Mouse (Mus musculus) G1E (cell line): ENCODE measurements at regions not wholly inside any gene's neighbourhood (a gene's known extent, or its start where the extent isn't known, plus 50 kb on each side); places are given as distances from the start of the nearest gene placed in this dataset.

Experiments used
- ATAC-seq: 2 replicates; pipeline ENCODE4 v1.8.0; 2016; ENCODE audit warnings: mild to moderate bottlenecking; ENCODE audit not compliant: insufficient number of reproducible peaks, poor library complexity, low FRiP score, severe bottlenecking; ENCODE audit errors: extremely low read depth
- DNase-seq: peaks from one replicate; pipeline ENCODE4 v3.0.0; 2012; ENCODE audit warnings: low spot score
- H3K27me3 ChIP-seq: 2 replicates; pipeline ENCODE4 v1.6.1; 2012; ENCODE audit warnings: mild to moderate bottlenecking, low read length, inconsistent platforms; ENCODE audit not compliant: insufficient read depth
- H3K36me3 ChIP-seq: replicated peaks from 2 replicates; pipeline ENCODE3; 2012; ENCODE audit warnings: mild to moderate bottlenecking, inconsistent platforms
- H3K4me1 ChIP-seq: 2 replicates; pipeline ENCODE4 v1.6.1; 2012; ENCODE audit warnings: low read depth, low read length, inconsistent platforms, mixed read lengths; ENCODE audit not compliant: insufficient read depth
- H3K4me3 ChIP-seq: 2 replicates; pipeline ENCODE4 v1.5.1; 2012; ENCODE audit warnings: low read depth, mild to moderate bottlenecking, inconsistent platforms, low read length, moderate library complexity, mixed read lengths
- H3K9me3 ChIP-seq: replicated peaks from 2 replicates; pipeline ENCODE4 v1.6.1; 2012; ENCODE audit warnings: inconsistent platforms
- CTCF ChIP-seq: IDR thresholded peaks from 2 replicates; pipeline ENCODE4 v1.5.1; 2012; ENCODE audit warnings: low read depth, low read length, inconsistent platforms, mixed read lengths
- GATA1 ChIP-seq: IDR thresholded peaks from 2 replicates; pipeline ENCODE4 v1.6.1; 2012; ENCODE audit warnings: borderline replicate concordance, low read length, inconsistent platforms, mixed read lengths
- GATA2 ChIP-seq: IDR thresholded peaks from 2 replicates; pipeline ENCODE4 v1.6.1; 2012; ENCODE audit warnings: low read depth, low read length, inconsistent platforms, borderline replicate concordance
- POLR2AphosphoS5 ChIP-seq: IDR thresholded peaks from 2 replicates; pipeline ENCODE4 v1.6.1; 2012; ENCODE audit warnings: low read depth, low read length, inconsistent platforms; ENCODE audit not compliant: insufficient replicate concordance
- TAL1 ChIP-seq: conservative IDR thresholded peaks from 2 replicates; pipeline ENCODE4 v1.6.1; 2012; ENCODE audit warnings: low read depth, low read length, inconsistent platforms, mixed read lengths

GRCm38 (mm10) chr10:91679641-91680040 lies 498.5 kb upstream of the Tmpo start:
- TF ChIP-seq GATA1 (no peak), CTCF (no peak), GATA2 (no peak), POLR2AphosphoS5 (no peak), TAL1 (no peak)
- no peak for DNase-seq
- ATAC-seq: no peak
- H3K36me3 ChIP-seq: no peaks in the 10 kb centered on the region
- H3K4me3 ChIP-seq: no peak overlapping the region
- H3K27me3 ChIP-seq: no peaks in the 10 kb centered on the region
- H3K9me3 ChIP-seq: peaks cover 27% of the 10 kb centered on the region
- H3K4me1 ChIP-seq: no peaks in the 10 kb centered on the region

GRCm38 (mm10) chr10:91637911-91638310 lies 456.8 kb upstream of the Tmpo start:
- Histone ChIP-seq H3K27me3 (no peaks in the 10 kb centered on the region), H3K36me3 (no peaks in the 10 kb centered on the region), H3K4me1 (no peaks in the 10 kb centered on the region), H3K9me3 (peaks cover 24% of the 10 kb centered on the region), H3K4me3 (no peak overlapping the region)
- DNase-seq: no peak
- no peak for ATAC-seq
- no peak for TF ChIP-seq TAL1

- TF ChIP-seq GATA1: no peak
- TF ChIP-seq GATA2: no peak
- no peak for TF ChIP-seq CTCF
- TF ChIP-seq POLR2AphosphoS5: no peak
- TF ChIP-seq TAL1: no peak
- ATAC-seq: no peak
- Histone ChIP-seq H3K4me3 (no peak overlapping the region), H3K9me3 (peaks cover 12% of the 10 kb centered on the region), H3K36me3 (no peaks in the 10 kb centered on the region), H3K27me3 (no peaks in the 10 kb centered on the region), H3K4me1 (no peaks in the 10 kb centered on the region)
- DNase-seq: no peak
These were observed 447.6 kb upstream of the Tmpo start for GRCm38 (mm10) chr10:91628672-91629071.

GRCm38 (mm10) chr10:91622281-91622680 lies 441.2 kb upstream of the Tmpo start:
- DNase-seq: no peak
- TF ChIP-seq GATA1 (no peak), TAL1 (no peak), POLR2AphosphoS5 (no peak), GATA2 (no peak), CTCF (no peak)
- H3K4me1 ChIP-seq: no peaks in the 10 kb centered on the region
- no peak for ATAC-seq
- no peak overlapping the region for H3K4me3 ChIP-seq
- peaks cover 16% of the 10 kb centered on the region for H3K9me3 ChIP-seq
- H3K27me3 ChIP-seq: no peaks in the 10 kb centered on the region
- no peaks in the 10 kb centered on the region for H3K36me3 ChIP-seq

- ATAC-seq: no peak
- Histone ChIP-seq H3K9me3 (peaks cover 29% of the 10 kb centered on the region), H3K27me3 (no peaks in the 10 kb centered on the region), H3K4me3 (no peak overlapping the region), H3K36me3 (no peaks in the 10 kb centered on the region), H3K4me1 (no peaks in the 10 kb centered on the region)
- TF ChIP-seq CTCF: no peak
- TF ChIP-seq TAL1: no peak
- no peak for TF ChIP-seq GATA1
- no peak for TF ChIP-seq GATA2
- no peak for TF ChIP-seq POLR2AphosphoS5
- no peak for DNase-seq
These were observed 432.8 kb upstream of the Tmpo start for GRCm38 (mm10) chr10:91613794-91614479.

- Histone ChIP-seq H3K27me3 (no peaks in the 10 kb centered on the region), H3K9me3 (peaks cover 29% of the 10 kb centered on the region), H3K4me1 (no peaks in the 10 kb centered on the region), H3K36me3 (no peaks in the 10 kb centered on the region), H3K4me3 (no peak overlapping the region)
- DNase-seq (no peak), ATAC-seq (no peak)
- TF ChIP-seq POLR2AphosphoS5 (no peak), GATA1 (no peak), TAL1 (no peak), GATA2 (no peak), CTCF (no peak)
These were observed 430.9 kb upstream of the Tmpo start for GRCm38 (mm10) chr10:91612052-91612451.

- H3K9me3 ChIP-seq: peaks cover 30% of the 10 kb centered on the region
- no peaks in the 10 kb centered on the region for H3K27me3 ChIP-seq
- no peak for TF ChIP-seq GATA2
- no peak for TF ChIP-seq TAL1
- TF ChIP-seq POLR2AphosphoS5: no peak
- no peak for TF ChIP-seq CTCF
- no peak for TF ChIP-seq GATA1
- ATAC-seq: no peak
- no peak for DNase-seq
- no peaks in the 10 kb centered on the region for H3K36me3 ChIP-seq
- no peak overlapping the region for H3K4me3 ChIP-seq
- H3K4me1 ChIP-seq: no peaks in the 10 kb centered on the region
These were observed 413.8 kb upstream of the Tmpo start for GRCm38 (mm10) chr10:91594891-91595290.
